Mouse (Mus musculus): ENCODE results near the gene Rgs8. TPM values are rescaled to one million over a fixed set of nuclear protein-coding genes. Genes with fewer than 3 reads are reported as not detected.

The Rgs8 gene
- polyA plus RNA-seq, 1 experiment = 0.10 TPM

DNA sequence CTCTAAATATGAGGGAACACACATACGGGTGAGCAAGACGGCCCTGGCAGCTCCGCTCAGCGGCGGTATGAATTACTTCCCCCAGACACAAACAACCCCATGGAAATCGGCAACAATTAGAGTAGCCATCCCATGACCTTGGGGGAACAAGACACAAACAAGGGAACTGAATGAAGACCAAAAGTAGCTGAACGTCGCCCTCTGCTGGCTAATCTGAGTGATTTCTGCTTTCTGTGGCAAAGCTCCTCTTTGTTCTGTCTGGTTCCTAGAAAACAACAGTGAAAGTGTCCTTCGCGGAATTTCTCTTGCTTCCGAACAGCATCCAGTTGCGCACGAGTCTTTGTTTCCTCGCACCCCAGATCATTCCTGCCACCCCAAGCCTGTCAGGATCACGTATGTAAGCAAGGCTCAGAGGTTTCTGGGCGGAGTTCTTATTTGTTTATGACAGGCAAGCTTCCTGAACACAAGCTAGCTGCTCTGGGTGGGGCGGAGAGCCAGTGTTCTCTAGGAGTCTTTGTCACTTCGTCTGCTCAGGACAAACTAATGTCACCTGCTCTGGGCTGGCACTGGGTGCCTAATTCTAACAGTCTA, 96.5 kb downstream of the Rgs8 start, which contains the start of gene Rnasel:
TSS of gene Rnasel (plus strand) at position 216 of the 591 bp plus-strand sequence.
- Histone ChIP-seq H3K9ac (ENCODE audit: low read depth, poor library complexity, severe bottlenecking) (no peak within 1 kb of the TSS), H3K4me3 (ENCODE audit: low read depth, low read length) (peak within 1 kb of the TSS; percentile 28; the same call in 1 of the 2 replicates), H3K27me3 (ENCODE audit: control insufficient read depth, insufficient read depth, low read length, poor library complexity, severe bottlenecking) (no peaks in the 10 kb centered on the region; the same call in 1 of the 2 replicates), H3K36me3 (ENCODE audit: control insufficient read depth, insufficient read depth, low read length, poor library complexity, severe bottlenecking) (no peaks in the 10 kb centered on the region), H3K9me3 (replicated peaks; ENCODE audit: control insufficient read depth, insufficient read depth, low read length, poor library complexity, severe bottlenecking) (no peaks in the 10 kb centered on the region), H3K27ac (ENCODE audit: insufficient read depth, low read length) (no peak within 1 kb of the TSS), H3K4me1 (ENCODE audit: control insufficient read depth, insufficient read depth, low read length) (no peaks in the 10 kb centered on the region)
- TF ChIP-seq POLR2A (IDR thresholded peaks at IDR 0.05; ENCODE audit: insufficient read depth, low read length) = no peak
- peak; percentile 36 for TF ChIP-seq CTCF (IDR thresholded peaks at IDR 0.05; ENCODE audit: low read depth, low read length)
- no peak for TF ChIP-seq EP300 (IDR thresholded peaks at IDR 0.05; ENCODE audit: insufficient read depth, low read depth, low read length)

Other genes starting within 250 kb of the Rgs8 start
- 2.7 and 2.9 TPM in 2 replicates for gene Shcbp1l, start 227.9 kb upstream of the Rgs8 start, polyA plus RNA-seq (2011; ENCODE audit: insufficient read depth, insufficient read length, low read depth, missing spikeins)
- 257 and 282 TPM in 2 replicates for gene Dhx9, start 165.4 kb upstream of the Rgs8 start, polyA plus RNA-seq (2011; ENCODE audit: insufficient read depth, insufficient read length, low read depth, missing spikeins)
- 9.2 and 10.0 TPM in 2 replicates for gene Npl, start 103.0 kb upstream of the Rgs8 start, polyA plus RNA-seq (2011; ENCODE audit: insufficient read depth, insufficient read length, low read depth, missing spikeins)
- gene Rgs16, start 87.3 kb downstream of the Rgs8 start, polyA plus RNA-seq (2011; ENCODE audit: insufficient read depth, insufficient read length, low read depth, missing spikeins) = 5.7 and 5.8 TPM in 2 replicates
- gene Rnasel, start 96.4 kb downstream of the Rgs8 start, polyA plus RNA-seq (2011; ENCODE audit: insufficient read depth, insufficient read length, low read depth, missing spikeins) = 0.90 and 1.1 TPM in 2 replicates
- gene Rgsl1, start 191.1 kb downstream of the Rgs8 start, polyA plus RNA-seq (2011; ENCODE audit: insufficient read depth, insufficient read length, low read depth, missing spikeins) = not detected in 2 replicates
- gene Teddm1b, start 221.3 kb downstream of the Rgs8 start, polyA plus RNA-seq (2011; ENCODE audit: insufficient read depth, insufficient read length, low read depth, missing spikeins) = not detected in 2 replicates
- not detected in 2 replicates for gene Teddm1a, start 238.7 kb downstream of the Rgs8 start, polyA plus RNA-seq (2011; ENCODE audit: insufficient read depth, insufficient read length, low read depth, missing spikeins)
- 94.1 and 97.0 TPM in 2 replicates for gene Glul, start 246.9 kb downstream of the Rgs8 start, polyA plus RNA-seq (2011; ENCODE audit: insufficient read depth, insufficient read length, low read depth, missing spikeins)
- 0.64 TPM in 1 of 2 replicates, not detected in the other for gene Teddm2, start 247.2 kb downstream of the Rgs8 start, polyA plus RNA-seq (2011; ENCODE audit: insufficient read depth, insufficient read length, low read depth, missing spikeins)